Mouse (Mus musculus) lung, adult 2 months (tissue): ENCODE results near the gene Fam229a.

Experiments used
- CTCF ChIP-seq: fragments of 200-500 bp; IDR thresholded peaks from 2 replicates; pipeline ENCODE4 v1.5.1; 2011; ENCODE audit warnings: mild to moderate bottlenecking, low read length, control low read depth; ENCODE audit not compliant: insufficient read depth
- POLR2A ChIP-seq: fragments of 200-500 bp; IDR thresholded peaks from 2 replicates; pipeline ENCODE4 v1.6.1; 2011; ENCODE audit warnings: low read depth, mild to moderate bottlenecking, control low read depth, low read length, borderline replicate concordance; ENCODE audit errors: extremely low read depth

GRCm38 (mm10) chr4:129462118-129462517 is 28.9 kb upstream of the Fam229a start:
- no peak for TF ChIP-seq CTCF
- TF ChIP-seq POLR2A: no peak
